Mouse (Mus musculus): ENCODE results near the gene Gpatch2. TPM values are rescaled to one million over a fixed set of nuclear protein-coding genes. Genes with fewer than 3 reads are reported as not detected.

The Gpatch2 gene
- total RNA-seq, 2 experiments from 2014 or later: 20.8 to 21.5 TPM

GRCm38 (mm10) chr1:187241329-187241728, 26.0 kb downstream of the Gpatch2 start:
- DNase-seq (ENCODE audit: low spot score in 2 of 2): no peak

GRCm38 (mm10) chr1:187244734-187245133, 29.4 kb downstream of the Gpatch2 start:
- DNase-seq (ENCODE audit: low spot score in 2 of 2): no peak

DNA sequence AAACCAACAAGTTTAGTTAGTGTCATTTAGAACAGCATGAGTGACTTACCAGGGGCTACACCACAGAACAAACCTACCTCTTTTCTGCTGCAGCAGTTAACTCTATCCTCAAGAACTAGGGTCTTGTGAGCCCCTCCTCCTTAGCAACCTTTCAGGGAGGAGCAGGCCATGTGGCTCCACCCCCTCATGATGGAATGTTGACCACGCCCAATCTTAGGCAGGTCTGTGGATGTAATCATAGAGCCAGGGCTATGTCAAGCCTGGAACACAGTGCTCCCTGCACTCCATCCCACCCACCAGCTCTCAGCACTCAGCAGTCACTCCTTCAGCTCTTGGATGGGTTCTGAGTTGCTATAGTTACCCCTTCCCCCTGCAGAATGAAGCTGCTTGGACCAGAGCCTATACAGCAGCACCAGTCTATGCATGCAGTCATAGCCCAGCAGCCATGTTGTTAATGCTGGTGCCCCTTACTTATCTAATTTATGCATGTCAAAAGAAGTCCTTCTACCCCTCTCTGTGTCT, 35.5 kb downstream of the Gpatch2 start:
- no peak for DNase-seq (ENCODE audit: low spot score in 2 of 2)

DNA sequence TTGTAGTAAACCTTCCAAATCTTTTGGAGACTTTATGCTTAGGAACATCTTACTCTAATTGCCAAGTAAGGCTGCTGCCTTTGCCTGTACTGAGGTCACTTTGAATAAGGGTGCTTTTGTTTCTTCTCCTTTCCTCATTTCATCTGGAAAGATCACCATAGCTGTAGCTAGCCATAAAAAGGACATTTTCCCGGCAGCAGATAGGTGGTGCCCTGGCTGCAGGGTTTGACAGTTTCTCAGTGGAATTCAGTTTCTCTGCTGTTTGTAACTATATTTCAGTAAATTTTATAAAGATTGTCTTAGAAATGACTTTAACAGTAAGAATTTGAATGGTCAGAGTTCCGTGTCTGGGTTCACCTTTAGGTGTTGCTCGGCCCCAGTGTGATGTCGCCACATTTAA, 43.4 kb downstream of the Gpatch2 start:
- DNase-seq (ENCODE audit: low spot score in 2 of 2): no peak

- no peak for DNase-seq (ENCODE audit: low spot score in 2 of 2)
Observed at GRCm38 (mm10) chr1:187267601-187268000, 52.3 kb downstream of the Gpatch2 start.

DNA sequence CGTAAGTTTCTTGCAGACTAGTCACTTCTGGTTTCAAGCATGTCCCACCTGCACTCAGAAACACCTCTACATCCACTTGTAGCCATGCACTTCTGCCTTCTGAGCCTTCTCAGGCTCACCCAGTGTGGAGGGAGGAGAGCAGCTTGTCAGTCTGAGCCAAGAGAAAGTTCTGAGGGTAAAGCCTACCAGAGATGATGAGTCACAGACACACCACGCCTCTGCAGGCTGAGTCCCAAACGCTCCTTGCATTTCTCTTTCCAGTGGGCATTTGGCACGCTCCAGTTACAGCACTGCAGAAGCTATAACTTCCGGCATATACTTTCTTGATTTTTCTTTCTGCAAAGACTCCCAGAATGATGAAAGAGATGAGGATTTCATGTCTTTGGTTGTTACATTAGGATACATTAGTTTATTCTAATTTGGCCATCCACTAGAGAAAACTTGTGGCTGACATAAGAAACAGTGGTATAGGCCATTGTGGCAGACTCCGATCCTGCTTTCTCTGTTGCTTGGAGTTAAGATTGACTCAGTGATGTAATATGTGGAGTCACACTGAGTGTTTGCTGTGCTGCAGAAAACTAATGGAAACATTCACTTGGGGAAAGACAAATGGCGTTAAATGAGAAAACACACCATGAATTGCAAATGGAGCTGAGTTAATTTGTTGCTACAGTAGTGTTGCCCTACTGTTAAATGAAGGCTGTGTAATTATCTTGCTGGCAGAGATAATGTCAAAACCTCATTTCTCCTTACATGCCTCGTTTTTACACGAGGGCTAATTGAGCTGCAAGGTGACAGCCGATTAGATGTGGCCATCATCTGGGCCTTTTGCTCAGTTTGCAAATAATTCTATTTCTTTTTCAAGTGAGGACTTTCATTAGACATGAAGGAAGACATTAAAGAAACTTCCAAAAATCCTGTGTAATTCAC, 55.3 kb downstream of the Gpatch2 start:
- peak; percentile 71 to 77 for DNase-seq (ENCODE audit: low spot score in 2 of 2)

DNA sequence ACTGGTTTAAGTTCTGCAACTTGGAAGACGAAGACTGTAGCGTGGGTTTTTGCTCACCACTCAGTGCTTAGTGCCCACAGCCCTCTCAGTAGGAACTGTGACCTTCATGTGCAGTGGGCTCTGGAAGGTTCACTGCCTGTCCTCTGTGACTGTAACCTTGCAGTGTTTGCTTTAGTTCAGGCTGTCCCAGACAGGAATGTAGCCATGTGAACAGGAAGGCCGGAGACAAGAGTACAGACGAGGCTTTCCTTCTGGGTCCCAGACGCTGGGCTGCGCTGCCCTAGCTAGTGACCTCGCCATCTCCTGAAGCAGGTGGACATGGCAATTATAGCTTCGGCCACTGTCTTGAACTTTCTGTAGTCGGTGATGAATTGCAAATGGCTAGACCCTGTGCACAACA, 62.0 kb downstream of the Gpatch2 start:
- DNase-seq (ENCODE audit: low spot score in 2 of 2): no peak

GRCm38 (mm10) chr1:187278472-187278871, 63.2 kb downstream of the Gpatch2 start:
- no peak for DNase-seq (ENCODE audit: low spot score in 2 of 2)

DNA sequence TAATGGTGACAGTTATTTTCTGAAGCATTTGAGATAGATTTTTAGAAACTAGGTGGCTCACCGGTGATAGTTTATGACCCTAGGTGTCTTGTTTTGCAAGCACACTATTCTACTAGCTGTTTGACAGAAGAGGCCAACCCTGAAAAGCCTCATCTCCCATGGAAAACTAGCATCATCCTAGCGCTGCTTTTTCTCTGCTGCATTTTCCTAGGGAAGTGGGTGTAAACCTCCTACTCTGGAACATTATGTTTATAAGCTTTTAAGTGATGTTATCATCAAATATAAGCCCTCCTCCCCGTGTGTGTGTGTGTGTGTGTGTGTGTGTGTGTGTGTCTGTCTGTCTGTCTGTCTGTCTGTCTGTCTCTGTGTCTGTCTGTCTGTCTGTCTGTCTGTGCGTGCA, 64.5 kb downstream of the Gpatch2 start:
- DNase-seq (ENCODE audit: low spot score in 2 of 2): no peak

GRCm38 (mm10) chr1:187282321-187282720, 67.0 kb downstream of the Gpatch2 start:
- no peak for DNase-seq (ENCODE audit: low spot score in 2 of 2)

DNA sequence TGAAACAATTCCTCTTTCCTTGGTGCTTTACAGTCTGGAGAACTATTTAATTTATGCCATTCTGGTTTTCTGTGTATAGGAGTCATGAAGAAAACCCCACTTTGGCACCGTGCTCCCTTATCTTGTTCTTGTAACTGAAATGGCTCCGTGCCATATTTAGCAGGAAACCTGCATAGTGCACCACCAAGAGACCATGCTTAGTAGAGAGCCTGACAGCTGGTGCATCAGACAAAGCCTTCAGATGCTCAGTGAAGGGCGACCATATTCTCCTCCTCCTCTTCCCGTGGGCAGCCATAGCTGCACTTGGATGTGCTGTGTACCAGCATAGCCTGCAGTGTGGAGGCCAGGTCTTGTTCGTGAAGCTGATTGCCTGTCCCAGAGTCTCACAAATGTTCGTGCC, 67.5 kb downstream of the Gpatch2 start:
- DNase-seq (ENCODE audit: low spot score in 2 of 2): no peak

- peak; percentile 39 to 54 for DNase-seq (ENCODE audit: low spot score in 2 of 2)
Observed at GRCm38 (mm10) chr1:187285735-187286134, 70.4 kb downstream of the Gpatch2 start.

DNA sequence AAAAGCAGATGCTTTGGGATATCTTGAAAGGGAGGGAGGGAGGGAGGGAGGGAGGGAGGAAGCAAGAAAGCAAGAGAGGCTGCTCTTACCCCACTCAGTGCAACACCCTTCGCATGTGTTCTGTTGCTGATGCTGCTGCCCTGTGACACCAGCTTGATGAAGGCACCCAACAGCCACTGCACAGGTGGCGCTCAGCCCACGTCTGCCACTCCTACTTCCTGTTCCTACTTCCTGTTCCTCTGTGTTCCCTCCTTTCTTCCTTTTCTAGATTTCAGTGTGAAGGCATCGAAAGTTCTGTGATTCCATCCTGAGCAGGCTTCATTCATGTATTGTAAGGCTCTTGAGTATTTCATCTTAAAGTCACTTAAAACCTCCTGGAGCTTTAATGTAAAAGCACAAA, 71.1 kb downstream of the Gpatch2 start:
- DNase-seq (ENCODE audit: low spot score in 2 of 2): no peak

DNA sequence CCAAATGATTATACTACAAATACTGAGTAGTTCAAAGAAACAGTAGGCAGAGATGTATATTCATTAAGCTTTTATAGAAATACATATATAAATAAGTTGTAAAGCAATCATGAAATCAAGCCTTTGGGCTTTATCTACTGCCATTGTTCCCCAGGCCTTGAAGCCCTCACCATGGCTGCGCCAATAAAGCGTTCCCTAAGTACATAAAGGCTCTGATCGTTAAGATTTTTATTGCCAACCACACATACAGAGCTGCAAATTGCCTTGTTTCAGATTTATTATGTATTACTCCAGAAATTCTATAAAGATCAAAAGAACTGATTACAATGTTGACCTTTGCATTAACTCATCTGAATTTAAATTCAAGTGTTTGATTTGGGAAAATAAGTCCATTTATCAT, 71.6 kb downstream of the Gpatch2 start:
- DNase-seq (ENCODE audit: low spot score in 2 of 2): no peak

DNA sequence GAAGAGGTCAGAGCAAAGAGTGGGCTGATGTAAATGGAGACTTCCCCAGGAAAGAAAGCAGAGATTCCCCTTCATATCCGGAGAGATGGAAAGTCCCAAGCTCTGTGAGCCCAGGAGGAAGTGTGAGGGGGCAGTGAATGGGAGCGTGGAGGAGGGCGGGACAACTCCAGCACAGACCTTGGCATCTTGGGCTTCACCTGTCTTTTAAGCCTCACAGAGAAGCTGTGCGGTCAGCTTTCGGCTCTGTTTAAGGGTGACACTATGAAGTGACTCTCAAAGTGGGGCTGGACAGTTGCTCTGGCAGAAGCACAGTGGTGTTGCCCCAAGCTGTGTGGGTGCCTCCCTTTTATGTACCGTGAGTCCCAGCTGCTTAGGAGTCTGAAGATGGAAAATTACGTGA, 74.9 kb downstream of the Gpatch2 start:
- no peak for DNase-seq (ENCODE audit: low spot score in 2 of 2)

DNA sequence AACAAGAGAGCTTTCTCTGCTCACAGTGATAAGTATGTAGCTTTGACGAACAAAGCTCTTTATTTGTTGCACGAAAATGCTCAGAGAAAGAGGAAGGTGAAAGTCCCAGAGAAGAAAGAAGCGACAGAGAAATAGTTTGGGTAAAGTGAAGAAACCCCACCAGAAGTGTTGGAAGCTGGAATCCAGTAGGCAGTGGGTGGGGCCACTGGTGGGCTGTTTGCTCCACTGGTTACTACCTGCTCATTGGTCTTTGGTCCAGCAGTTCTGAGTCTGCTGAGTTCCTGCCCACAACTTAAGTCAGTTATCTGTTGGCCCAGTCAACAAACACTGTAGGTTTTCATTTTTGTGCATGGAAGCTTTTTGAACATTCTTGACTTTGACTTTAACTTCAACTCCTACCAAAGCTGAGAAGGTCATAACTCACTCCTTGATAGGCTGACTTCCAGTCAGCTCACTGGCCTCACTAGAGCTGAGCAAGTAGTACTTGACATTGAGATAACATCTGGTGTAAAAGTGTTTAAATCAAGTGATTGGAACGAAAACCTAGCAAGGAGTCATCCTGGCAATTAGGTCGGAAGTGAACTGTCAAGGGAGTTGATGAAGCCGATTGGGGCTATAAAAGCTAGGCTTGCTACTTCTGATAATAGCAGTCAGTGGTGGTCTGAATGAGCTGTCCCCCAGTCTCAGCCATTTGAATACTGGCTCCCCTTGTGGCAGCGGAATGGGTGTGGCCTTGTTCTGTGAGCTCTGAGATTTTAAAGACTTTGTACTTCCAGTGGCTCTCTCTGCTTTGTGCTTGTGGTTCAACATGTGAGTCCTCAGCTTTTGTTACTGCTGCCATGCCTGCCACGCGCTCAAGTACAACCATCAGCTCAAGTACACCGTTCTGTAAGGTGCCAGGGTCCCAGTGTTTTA, 76.4 kb downstream of the Gpatch2 start:
- no peak for DNase-seq (ENCODE audit: low spot score in 2 of 2)

GRCm38 (mm10) chr1:187292395-187292749, 77.1 kb downstream of the Gpatch2 start:
- DNase-seq (ENCODE audit: low spot score in 2 of 2): no peak

DNA sequence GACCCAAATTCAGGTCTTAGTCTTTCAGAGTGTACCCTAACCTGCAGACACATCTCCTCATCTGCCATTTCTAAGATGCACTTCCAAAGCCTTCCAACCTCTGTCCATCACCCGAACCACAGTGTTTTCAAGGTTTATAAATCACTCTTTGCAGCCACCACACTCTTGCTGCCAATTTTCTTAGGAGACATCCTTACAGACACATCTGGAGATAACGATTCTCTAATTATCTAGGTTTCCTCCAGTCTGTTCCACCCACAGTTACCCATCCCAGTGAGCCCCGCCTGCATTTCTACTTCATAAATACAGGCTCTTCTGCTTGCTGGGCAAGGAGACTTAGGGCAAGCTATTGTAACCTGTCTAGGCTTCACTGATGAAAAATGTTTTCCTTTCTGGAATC, 77.9 kb downstream of the Gpatch2 start:
- no peak for DNase-seq (ENCODE audit: low spot score in 2 of 2)

DNA sequence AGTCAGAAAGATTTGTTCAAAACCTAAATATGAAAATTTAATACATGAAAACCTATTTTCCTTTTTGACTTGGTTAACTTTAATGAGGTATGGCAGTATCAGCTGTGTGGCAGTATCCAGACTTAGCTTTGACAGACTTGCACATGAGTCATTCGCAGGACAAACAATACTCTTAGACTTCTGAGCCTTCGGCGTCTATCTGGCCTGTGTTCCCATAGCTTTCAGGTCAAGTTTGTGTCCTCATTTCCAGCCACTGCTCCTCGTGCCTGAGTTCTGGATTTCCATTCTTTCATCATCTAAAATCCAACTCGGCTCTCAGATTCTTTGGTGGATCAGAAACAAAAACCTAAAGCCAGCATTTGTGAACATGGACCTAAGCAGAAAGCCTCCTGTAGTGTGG, 79.2 kb downstream of the Gpatch2 start:
- DNase-seq (ENCODE audit: low spot score in 2 of 2): no peak

DNA sequence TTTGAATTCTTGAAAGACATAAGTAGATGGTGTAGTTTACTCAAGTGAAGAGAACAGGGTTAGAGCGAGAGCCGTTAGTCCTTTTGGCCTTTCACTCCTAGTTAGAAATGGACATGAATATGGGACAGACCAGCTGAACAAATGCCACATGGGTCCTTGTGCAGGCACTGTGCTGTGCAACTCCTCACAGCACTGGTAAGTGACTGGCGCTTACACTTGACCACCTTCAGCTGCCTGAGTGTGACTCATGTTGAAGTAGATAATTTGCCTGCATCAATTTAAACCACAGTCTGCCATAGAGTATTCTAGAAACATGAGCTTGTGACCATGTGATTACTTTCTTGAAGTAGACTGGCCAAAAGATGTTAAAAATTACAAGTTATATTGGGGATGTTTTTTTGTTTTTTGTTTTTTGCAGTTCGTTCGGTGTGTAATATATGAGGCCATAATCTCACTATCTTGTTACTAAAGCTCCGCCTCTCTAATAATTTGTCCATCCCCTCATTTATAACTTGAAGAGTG, 79.8 kb downstream of the Gpatch2 start:
- DNase-seq (ENCODE audit: low spot score in 2 of 2): no peak

DNA sequence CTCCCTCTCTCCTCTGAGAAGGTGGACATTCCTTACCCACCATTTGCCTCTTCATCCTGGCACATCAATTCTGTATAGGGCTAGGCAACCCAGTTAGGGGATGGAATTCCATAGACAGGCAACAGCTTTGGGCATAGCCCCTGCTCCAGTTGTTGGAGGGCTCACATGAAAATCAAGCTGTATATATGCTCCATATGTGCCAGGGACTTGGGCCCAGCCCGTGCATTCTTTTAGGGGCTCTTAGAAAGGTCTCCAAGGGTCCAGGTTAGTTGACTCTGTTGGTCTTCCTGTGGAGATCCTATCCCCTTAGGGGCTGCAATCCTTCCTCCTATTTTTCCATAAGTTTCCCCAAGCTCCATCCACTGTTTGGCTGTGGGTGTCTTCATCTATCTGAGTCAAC, 80.4 kb downstream of the Gpatch2 start:
- no peak for DNase-seq (ENCODE audit: low spot score in 2 of 2)

DNA sequence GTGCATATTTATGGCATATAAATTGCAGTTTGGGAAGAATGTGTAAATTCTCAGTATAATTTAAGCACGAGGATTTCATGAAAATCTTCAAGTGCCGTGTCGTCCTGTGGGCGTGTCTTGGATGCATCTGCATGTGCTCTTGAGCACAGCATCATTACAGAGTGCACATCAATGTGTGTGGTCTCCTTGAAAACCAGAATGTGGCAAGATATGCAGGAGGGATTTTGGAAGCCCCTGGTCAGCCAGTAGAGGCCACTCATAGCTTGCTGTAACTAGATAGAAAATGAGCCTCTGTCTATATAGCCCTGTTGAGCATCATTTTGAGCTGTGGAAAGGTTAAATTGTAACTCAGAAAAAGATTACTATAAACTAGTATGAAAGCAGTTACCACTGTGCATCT, 83.9 kb downstream of the Gpatch2 start:
- DNase-seq (ENCODE audit: low spot score in 2 of 2): no peak
